Mouse (Mus musculus) MEL (cell line): Measurements from ENCODE around the gene Neurl4. TPM values are rescaled to one million over a fixed set of nuclear protein-coding genes. Genes with fewer than 3 reads are reported as not detected.

Experiments
- DNase-seq: peaks from one replicate; pipeline ENCODE4 v3.0.0; 2011; ENCODE audit warnings: low read depth, low spot score
- H3K27ac ChIP-seq: 2 replicates; pipeline ENCODE4 v1.5.1; 2012; ENCODE audit warnings: low read depth, mild to moderate bottlenecking, control low read depth, low read length, moderate library complexity; ENCODE audit not compliant: control insufficient read depth
- H3K27me3 ChIP-seq, 2 experiments: fragments of 150-350 bp in 1 of 2; sonication (generic) in 1 of 2; 2 replicates each; pipeline ENCODE4 v1.6.1; 2012; ENCODE audit warnings: low read length in 2 of 2, mild to moderate bottlenecking in 2 of 2, improper control_type of control experiment in 1 of 2, moderate library complexity in 1 of 2; ENCODE audit not compliant: insufficient read depth in 2 of 2, control insufficient read depth in 1 of 2
- H3K36me3 ChIP-seq, 2 experiments: 2 replicates each; pipeline ENCODE4 v1.6.1; 2012 to 2014; ENCODE audit warnings: low read length in 2 of 2, improper control_type of control experiment in 1 of 2, inconsistent platforms in 1 of 2, mild to moderate bottlenecking in 1 of 2; ENCODE audit not compliant: insufficient read depth in 2 of 2, control insufficient read depth in 1 of 2
- H3K4me1 ChIP-seq, 2 experiments: fragments of 150-350 bp in 1 of 2; sonication (generic) in 1 of 2; 2 replicates each; pipeline ENCODE4 v1.6.1; 2012; ENCODE audit warnings: low read length in 2 of 2, improper control_type of control experiment in 1 of 2, mild to moderate bottlenecking in 1 of 2; ENCODE audit not compliant: insufficient read depth in 2 of 2, control insufficient read depth in 1 of 2
- H3K4me3 ChIP-seq, 2 experiments: fragments of 150-350 bp in 1 of 2; sonication (generic) in 1 of 2; 2 replicates each; pipeline ENCODE4 v1.5.1; 2012; ENCODE audit warnings: low read depth in 2 of 2, low read length in 2 of 2, mild to moderate bottlenecking in 2 of 2, moderate library complexity in 2 of 2, control low read depth in 1 of 2, improper control_type of control experiment in 1 of 2; ENCODE audit not compliant: control insufficient read depth in 1 of 2, insufficient read depth in 1 of 2
- H3K79me2 ChIP-seq: 2 replicates; pipeline ENCODE4 v1.6.1; 2012; ENCODE audit warnings: mild to moderate bottlenecking, low read length, moderate library complexity; ENCODE audit not compliant: control insufficient read depth, poor library complexity, insufficient read depth
- H3K9ac ChIP-seq: 2 replicates; pipeline ENCODE4 v1.6.1; 2012; ENCODE audit warnings: low read depth, mild to moderate bottlenecking, control low read depth, low read length, moderate library complexity; ENCODE audit not compliant: control insufficient read depth, poor library complexity, severe bottlenecking
- H3K9me3 ChIP-seq: fragments of 150-350 bp; sonication (generic); replicated peaks from 2 replicates; pipeline ENCODE4 v1.6.1; 2012; ENCODE audit warnings: mild to moderate bottlenecking, low read length, improper control_type of control experiment, moderate library complexity; ENCODE audit not compliant: insufficient read depth
- CHD1 ChIP-seq: IDR thresholded peaks from 2 replicates; pipeline ENCODE4 v1.6.1; 2012; ENCODE audit warnings: low read depth, mild to moderate bottlenecking, inconsistent platforms, low read length, improper control_type of control experiment
- EP300 ChIP-seq, 2 experiments: IDR thresholded peaks; 2 replicates each; pipeline ENCODE4 v1.6.1; 2011; ENCODE audit warnings: improper control_type of control experiment in 2 of 2, low read length in 2 of 2, low read depth in 1 of 2, mild to moderate bottlenecking in 1 of 2
- ETS1 ChIP-seq: IDR thresholded peaks from 2 replicates; pipeline ENCODE4 v1.6.1; 2012; ENCODE audit warnings: low read depth, mild to moderate bottlenecking, inconsistent platforms, low read length, improper control_type of control experiment, moderate library complexity
- HCFC1 ChIP-seq: IDR thresholded peaks from 2 replicates; pipeline ENCODE4 v1.6.1; 2012; ENCODE audit warnings: low read depth, mild to moderate bottlenecking, inconsistent platforms, low read length, improper control_type of control experiment, moderate library complexity
- JUND ChIP-seq: IDR thresholded peaks from 2 replicates; pipeline ENCODE4 v1.6.1; 2011; ENCODE audit warnings: low read depth, mild to moderate bottlenecking, improper control_type of control experiment, low read length
- KAT2A ChIP-seq: conservative IDR thresholded peaks from 2 replicates; pipeline ENCODE4 v1.6.1; 2012; ENCODE audit warnings: low read depth, low read length, improper control_type of control experiment, inconsistent platforms
- MAFK ChIP-seq: IDR thresholded peaks from 2 replicates; pipeline ENCODE4 v1.6.1; 2011; ENCODE audit warnings: low read depth, mild to moderate bottlenecking, low read length, improper control_type of control experiment, borderline replicate concordance
- MEF2A ChIP-seq: IDR thresholded peaks from 2 replicates; pipeline ENCODE4 v1.6.1; 2014; ENCODE audit warnings: low read depth, mild to moderate bottlenecking, inconsistent platforms, low read length, improper control_type of control experiment; ENCODE audit not compliant: poor library complexity, insufficient replicate concordance, severe bottlenecking; ENCODE audit errors: extremely low read depth
- NRF1 ChIP-seq: IDR thresholded peaks from 2 replicates; pipeline ENCODE4 v1.6.1; 2014; ENCODE audit warnings: low read depth, mild to moderate bottlenecking, inconsistent platforms, low read length, improper control_type of control experiment, moderate library complexity; ENCODE audit not compliant: poor library complexity, insufficient read depth, severe bottlenecking
- SMC3 ChIP-seq: IDR thresholded peaks from 2 replicates; pipeline ENCODE4 v1.6.1; 2011; ENCODE audit warnings: low read depth, low read length, improper control_type of control experiment
- UBTF ChIP-seq: IDR thresholded peaks from 2 replicates; pipeline ENCODE4 v1.6.1; 2012; ENCODE audit warnings: low read depth, mild to moderate bottlenecking, inconsistent platforms, low read length, improper control_type of control experiment, moderate library complexity, borderline replicate concordance; ENCODE audit not compliant: insufficient read depth
- USF1 ChIP-seq: IDR thresholded peaks from 2 replicates; pipeline ENCODE4 v1.6.1; 2014; ENCODE audit warnings: low read depth, mild to moderate bottlenecking, inconsistent platforms, low read length, improper control_type of control experiment, moderate library complexity
- USF2 ChIP-seq, 2 experiments: IDR thresholded peaks; 2 replicates each; pipeline ENCODE4 v1.6.1; 2011 to 2012; ENCODE audit warnings: improper control_type of control experiment in 2 of 2, low read length in 2 of 2, borderline replicate concordance in 1 of 2, inconsistent platforms in 1 of 2, low read depth in 1 of 2, mild to moderate bottlenecking in 1 of 2; ENCODE audit not compliant: insufficient read depth in 1 of 2
- ZC3H11A ChIP-seq: IDR thresholded peaks from 2 replicates; pipeline ENCODE4 v1.6.1; 2012; ENCODE audit warnings: low read depth, mild to moderate bottlenecking, inconsistent platforms, low read length, improper control_type of control experiment
- ZMIZ1 ChIP-seq: IDR thresholded peaks from 2 replicates; pipeline ENCODE4 v1.6.1; 2012; ENCODE audit warnings: low read depth, mild to moderate bottlenecking, inconsistent platforms, low read length, improper control_type of control experiment, moderate library complexity
- polyA plus RNA-seq, 2 experiments: library from polyadenylated mRNA; stranded (reverse) in 1 of 2; unstranded in 1 of 2; fragments of >175 nt in 1 of 2; fragments of >200 nt in 1 of 2; gene quantifications; 2 replicates each; pipeline versions ENCODE4 v1.2.1 to v1.2.4; 2012; ENCODE audit warnings: low replicate concordance in 2 of 2, low read depth in 1 of 2; ENCODE audit not compliant: insufficient read length in 2 of 2, insufficient read depth in 1 of 2, missing spikeins in 1 of 2
- total RNA-seq: library from RNA; depleted of rRNA; stranded (reverse); fragments of 300-350 nt; gene quantifications from 2 replicates; pipeline ENCODE4 v1.2.3, GENCODE M21; 2012

Neurl4 gene
- total and polyA plus RNA-seq, 3 experiments: 50.9 to 58.0 TPM; not detected in 1

DNA sequence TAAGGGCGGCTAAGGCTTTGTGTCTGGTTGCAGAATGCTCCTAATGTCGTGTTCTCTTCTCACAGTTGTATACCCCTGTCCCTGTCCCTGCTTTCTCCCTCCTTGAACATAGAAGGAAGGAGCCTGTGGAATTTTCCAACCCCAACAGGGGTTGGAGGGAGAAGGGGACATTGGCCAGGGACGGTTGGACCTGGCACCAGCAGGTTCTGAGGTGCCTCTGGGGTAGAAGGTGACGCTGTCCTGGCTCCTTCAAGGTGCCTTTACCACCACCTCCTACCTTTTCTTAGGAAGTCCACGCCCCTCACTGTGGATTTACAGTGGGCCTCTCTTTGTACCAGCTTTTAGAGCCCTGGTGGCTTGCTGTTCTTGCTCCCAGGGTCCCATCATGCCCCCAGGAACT lies 37.0 kb downstream of the Neurl4 start:
- no peak for DNase-seq
- Histone ChIP-seq H3K4me1 (peaks cover 3 to 4% of the 10 kb centered on the region in 2 experiments; a peak in 1 of 4 replicates), H3K27ac (no peak overlapping the region), H3K27me3 (peaks cover 3 to 7% of the 10 kb centered on the region in 2 experiments; a peak in 3 of 4 replicates), H3K36me3 (peaks cover 0 to 6% of the 10 kb centered on the region in 2 experiments; a peak in 2 of 4 replicates), H3K4me3 (no peak overlapping the region), H3K9ac (no peak overlapping the region), H3K9me3 (no peaks in the 10 kb centered on the region), H3K79me2 (no peaks in the 10 kb centered on the region)
- TF ChIP-seq NRF1 (no peak), KAT2A (no peak), USF1 (no peak), JUND (no peak), ZMIZ1 (no peak), ZC3H11A (no peak), CHD1 (no peak)

DNA sequence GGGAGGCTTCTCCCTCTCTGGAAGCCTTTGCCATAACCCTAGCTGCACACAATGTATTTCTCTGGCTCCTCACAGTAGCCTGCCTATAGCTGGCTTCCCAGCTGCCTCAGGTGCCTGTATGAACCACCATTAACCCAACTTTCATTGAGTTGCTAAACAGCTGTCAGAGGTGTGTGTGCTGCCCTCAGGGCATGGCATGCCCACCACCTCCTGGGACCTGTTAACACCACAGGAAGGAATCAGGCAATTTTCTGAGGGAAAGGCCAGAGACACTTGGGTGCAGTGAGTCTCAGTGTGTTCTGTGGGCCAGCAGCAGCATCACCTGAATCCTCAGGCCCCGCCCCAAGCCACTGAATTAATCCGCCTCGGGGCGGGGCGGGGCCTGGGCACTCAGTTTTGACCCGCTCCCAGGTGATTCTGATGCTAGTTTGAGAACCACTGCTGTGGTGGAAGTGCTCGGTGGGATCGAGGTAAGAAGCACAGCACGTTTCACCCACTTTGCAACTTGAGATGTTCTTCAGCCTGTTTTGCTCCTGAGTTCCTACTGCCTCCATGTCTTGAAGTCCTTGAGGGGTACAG lies 37.6 kb downstream of the Neurl4 start:
- DNase-seq: no peak
- H3K4me3 ChIP-seq: no peak overlapping the region
- H3K79me2 ChIP-seq: no peaks in the 10 kb centered on the region
- peaks cover 3 to 4% of the 10 kb centered on the region in 2 experiments; a peak in 1 of 4 replicates for H3K4me1 ChIP-seq
- peaks cover 0 to 4% of the 10 kb centered on the region in 2 experiments; a peak in 1 of 4 replicates for H3K36me3 ChIP-seq
- H3K9ac ChIP-seq: no peak overlapping the region
- H3K27ac ChIP-seq: no peak overlapping the region
- no peaks in the 10 kb centered on the region for H3K9me3 ChIP-seq
- H3K27me3 ChIP-seq: peaks cover 7% of the 10 kb centered on the region in 2 experiments
- TF ChIP-seq MAFK (no peak), ZC3H11A (no peak), SMC3 (no peak), USF2 (IDR thresholded peaks at IDR 0.05; ENCODE audit: borderline replicate concordance in 1 of 2, insufficient read depth in 1 of 2, low read depth in 1 of 2, low read length in 2 of 2) (no peak), ETS1 (no peak), HCFC1 (no peak), EP300 (IDR thresholded peaks at IDR 0.05; ENCODE audit: low read depth in 1 of 2, low read length in 2 of 2) (no peak), UBTF (no peak), MEF2A (no peak)
- TF ChIP-seq, all 39 proteins: peak for 0
